Mouse (Mus musculus): ENCODE data around the gene Jag2. TPM values are rescaled to one million over a fixed set of nuclear protein-coding genes. Genes with fewer than 3 reads are reported as not detected.

Jag2 gene
- 9.7 TPM for total RNA-seq (2023)

GRCm38 (mm10) chr12:112929562-112930352, at the start of gene Jag2:
Gene Jag2, minus strand, starts transcription at chr12:112929776.

GRCm38 (mm10) chr12:112976371-112977073, 46.9 kb upstream of the Jag2 start, which contains the start of gene Btbd6:
Gene Btbd6, plus strand, starts transcription at chr12:112976482.

DNA sequence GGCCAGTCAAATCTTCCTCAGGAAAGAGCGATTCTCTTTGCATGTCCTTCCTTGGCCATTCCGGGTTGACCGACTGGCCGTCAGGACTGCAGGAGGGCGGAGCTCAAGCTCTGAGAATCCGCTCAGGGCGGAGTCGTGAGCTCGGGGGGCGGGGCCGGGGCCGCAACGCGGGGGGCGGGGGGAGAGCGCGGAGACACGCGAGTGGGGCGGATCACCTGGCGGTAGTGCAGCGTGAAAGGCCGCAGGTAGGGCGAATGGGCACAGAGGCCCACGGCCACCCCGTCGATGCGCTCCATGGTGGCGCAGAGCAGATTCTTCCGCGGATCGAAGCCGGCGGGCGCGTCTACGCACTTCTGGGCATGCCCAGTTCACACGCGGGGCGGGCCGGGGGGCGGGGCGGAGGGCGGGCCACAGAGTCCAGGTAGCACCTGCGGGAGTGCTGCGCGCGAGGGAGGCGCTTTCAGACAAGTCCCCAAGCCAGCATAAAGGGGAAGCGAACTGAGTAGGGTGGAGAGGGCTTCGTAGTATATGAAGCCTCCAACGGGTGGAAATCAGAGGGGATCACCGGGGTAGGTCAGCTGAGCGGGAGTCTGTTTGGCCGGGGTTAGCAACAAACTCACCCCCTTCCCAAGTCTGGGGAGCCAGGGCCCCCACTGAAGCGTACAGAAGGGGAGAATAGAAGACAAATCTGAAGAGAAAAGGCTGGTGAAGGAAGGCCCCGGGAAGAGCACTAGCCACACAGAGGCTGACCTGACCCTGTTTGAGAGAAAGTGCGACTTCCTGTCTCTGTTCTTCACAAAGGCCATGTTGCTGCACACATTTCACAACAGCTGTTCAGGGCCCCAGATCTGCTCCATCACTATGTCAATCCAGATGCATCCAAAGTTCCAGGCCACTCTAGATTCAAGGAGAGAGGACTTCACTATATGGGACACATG, 12.5 kb upstream of the Jag2 start, which contains the start of gene Nudt14:
Gene Nudt14, minus strand, starts transcription at position 349 of the 938 bp plus-strand sequence.

GRCm38 (mm10) chr12:112868178-112869087, 61.1 kb downstream of the Jag2 start, which contains the start of gene Gpr132:
Gene Gpr132, minus strand, starts transcription at chr12:112868228.

Other genes starting within 250 kb of the Jag2 start
- 13.0 TPM for gene Cep170b, start 209.3 kb downstream of the Jag2 start, total RNA-seq (2023)
- gene Pld4, start 169.1 kb downstream of the Jag2 start, total RNA-seq (2023) = 32.9 TPM
- gene Ahnak2, start 127.1 kb downstream of the Jag2 start, total RNA-seq (2023) = 0.35 TPM
- 0.47 TPM for gene Clba1, start 120.8 kb downstream of the Jag2 start, total RNA-seq (2023)
- 30.1 TPM for gene Cdca4, start 100.4 kb downstream of the Jag2 start, total RNA-seq (2023)
- gene Gpr132, start 61.5 kb downstream of the Jag2 start, total RNA-seq (2023) = 520 TPM
- gene Nudt14, start 12.3 kb upstream of the Jag2 start, total RNA-seq (2023) = 28.0 TPM
- gene Btbd6, start 46.7 kb upstream of the Jag2 start, total RNA-seq (2023) = 42.4 TPM
- 220 TPM for gene Brf1, start 70.9 kb upstream of the Jag2 start, total RNA-seq (2023)
- gene Pacs2, start 84.7 kb upstream of the Jag2 start, total RNA-seq (2023) = 69.6 TPM
- not detected for gene Tex22, start 144.7 kb upstream of the Jag2 start, total RNA-seq (2023)
- 79.1 TPM for gene Mta1, start 168.5 kb upstream of the Jag2 start, total RNA-seq (2023)
- 11.9 TPM for gene Crip2, start 210.5 kb upstream of the Jag2 start, total RNA-seq (2023)
- gene Crip1, start 216.5 kb upstream of the Jag2 start, total RNA-seq (2023) = 840 TPM
- gene Tedc1, start 226.6 kb upstream of the Jag2 start, total RNA-seq (2023) = 10.1 TPM

Data from CD4-positive naive resting alpha-beta T cell, adult 76 days (primary cell).